Mouse (Mus musculus): ENCODE results near the gene Ern2.

The Ern2 gene

GRCm38 (mm10) chr7:122186043-122186442 is at the start of gene Ern2:
Gene Ern2 (minus strand): TSS chr7:122186207.
- DNase-seq (ENCODE audit: low spot score in 2 of 2) = no peak

GRCm38 (mm10) chr7:122230866-122231265 is 44.9 kb upstream of the Ern2 start:
- DNase-seq (ENCODE audit: low spot score in 2 of 2) = no peak

- no peak for DNase-seq (ENCODE audit: low spot score in 2 of 2)
These were observed 43.9 kb upstream of the Ern2 start for GRCm38 (mm10) chr7:122229916-122230315.

GRCm38 (mm10) chr7:122229306-122229705 is 43.3 kb upstream of the Ern2 start:
- no peak for DNase-seq (ENCODE audit: low spot score in 2 of 2)

GRCm38 (mm10) chr7:122226744-122227143 is 40.7 kb upstream of the Ern2 start:
- peak in 1 of 2 experiments; percentile 1 for DNase-seq (ENCODE audit: low spot score in 2 of 2)

GRCm38 (mm10) chr7:122226020-122226742 is 40.2 kb upstream of the Ern2 start:
- no peak for DNase-seq (ENCODE audit: low spot score in 2 of 2)

- no peak for DNase-seq (ENCODE audit: low spot score in 2 of 2)
These were observed 33.4 kb upstream of the Ern2 start, which contains the start of gene Chp2 for GRCm38 (mm10) chr7:122219315-122219801. Gene Chp2 (plus strand): TSS chr7:122219496.

GRCm38 (mm10) chr7:122208276-122209021 is 22.4 kb upstream of the Ern2 start:
- DNase-seq (ENCODE audit: low spot score in 2 of 2) = no peak

GRCm38 (mm10) chr7:122206121-122206520 is 20.1 kb upstream of the Ern2 start:
- no peak for DNase-seq (ENCODE audit: low spot score in 2 of 2)

- DNase-seq (ENCODE audit: low spot score in 2 of 2) = no peak
These were observed 17.9 kb upstream of the Ern2 start for GRCm38 (mm10) chr7:122203936-122204335.

- DNase-seq (ENCODE audit: low spot score in 2 of 2) = peak in 1 of 2 experiments; percentile 39
These were observed 13.3 kb upstream of the Ern2 start for GRCm38 (mm10) chr7:122199296-122199695.

- DNase-seq (ENCODE audit: low spot score in 2 of 2) = peak; percentile 39 to 64
These were observed 11.3 kb upstream of the Ern2 start for GRCm38 (mm10) chr7:122197306-122197705.

GRCm38 (mm10) chr7:122196771-122197170 is 10.8 kb upstream of the Ern2 start:
- DNase-seq (ENCODE audit: low spot score in 2 of 2) = no peak

GRCm38 (mm10) chr7:122193919-122194318 is 7.9 kb upstream of the Ern2 start:
- no peak for DNase-seq (ENCODE audit: low spot score in 2 of 2)

- DNase-seq (ENCODE audit: low spot score in 2 of 2) = no peak
These were observed 5.1 kb upstream of the Ern2 start for GRCm38 (mm10) chr7:122191097-122191496.

- DNase-seq (ENCODE audit: low spot score in 2 of 2) = peak in 1 of 2 experiments; percentile 41
These were observed 3.5 kb upstream of the Ern2 start for GRCm38 (mm10) chr7:122189484-122189883.

- no peak for DNase-seq (ENCODE audit: low spot score in 2 of 2)
These were observed 1.4 kb downstream of the Ern2 start for GRCm38 (mm10) chr7:122184569-122184968.

- DNase-seq (ENCODE audit: low spot score in 2 of 2) = no peak
These were observed 5.3 kb downstream of the Ern2 start for GRCm38 (mm10) chr7:122180720-122181119.

- DNase-seq (ENCODE audit: low spot score in 2 of 2) = no peak
These were observed 14.4 kb downstream of the Ern2 start for GRCm38 (mm10) chr7:122171613-122172012.

GRCm38 (mm10) chr7:122170705-122171104 is 15.3 kb downstream of the Ern2 start:
- no peak for DNase-seq (ENCODE audit: low spot score in 2 of 2)

GRCm38 (mm10) chr7:122167203-122167602 is 18.8 kb downstream of the Ern2 start:
- no peak for DNase-seq (ENCODE audit: low spot score in 2 of 2)

GRCm38 (mm10) chr7:122163766-122164165 is 22.2 kb downstream of the Ern2 start:
- DNase-seq (ENCODE audit: low spot score in 2 of 2) = no peak

GRCm38 (mm10) chr7:122160037-122160436 is 26.0 kb downstream of the Ern2 start:
- DNase-seq (ENCODE audit: low spot score in 2 of 2) = no peak

Data from right cerebral cortex, postnatal 10 days (tissue).